Mouse (Mus musculus) stomach, embryonic 14.5 days (tissue): ENCODE data around the gene Rbl2. TPM values are rescaled to one million over a fixed set of nuclear protein-coding genes. Genes with fewer than 3 reads are reported as not detected.

Experiments
- ATAC-seq: fragments of 200-750 bp; cut with Nextera tagmentation; 2 replicates; pipeline ENCODE4 v1.8.0; 2017; ENCODE audit warnings: low read depth, moderate TSS enrichment; ENCODE audit not compliant: insufficient number of reproducible peaks, insufficient read depth, low FRiP score
- H3K27ac ChIP-seq: fragments of 300-500 bp; sonication (generic); 2 replicates; pipeline ENCODE4 v1.5.1; 2014; ENCODE audit warnings: mild to moderate bottlenecking, low read length, moderate library complexity, mixed read lengths
- H3K27me3 ChIP-seq: fragments of 300-500 bp; sonication (generic); 2 replicates; pipeline ENCODE4 v1.6.1; 2014; ENCODE audit warnings: low read length, control low read depth, mixed read lengths; ENCODE audit not compliant: control insufficient read depth, insufficient read depth
- H3K36me3 ChIP-seq: fragments of 300-500 bp; sonication (generic); 2 replicates; pipeline ENCODE4 v1.6.1; 2014; ENCODE audit warnings: mild to moderate bottlenecking, control low read depth, low read length, moderate library complexity, mixed read lengths; ENCODE audit not compliant: control insufficient read depth, insufficient read depth
- H3K4me1 ChIP-seq: fragments of 300-500 bp; sonication (generic); 2 replicates; pipeline ENCODE4 v1.6.1; 2014; ENCODE audit warnings: low read length, control low read depth, mixed read lengths; ENCODE audit not compliant: control insufficient read depth, insufficient read depth
- H3K4me2 ChIP-seq: fragments of 300-500 bp; sonication (generic); replicated peaks from 2 replicates; pipeline ENCODE4 v1.6.1; 2014; ENCODE audit warnings: low read depth, low read length, control low read depth
- H3K4me3 ChIP-seq: fragments of 300-500 bp; sonication (generic); 2 replicates; pipeline ENCODE4 v1.5.1; 2014; ENCODE audit warnings: low read depth, low read length, control low read depth
- H3K9ac ChIP-seq: fragments of 300-500 bp; sonication (generic); replicated peaks from 2 replicates; pipeline ENCODE4 v1.6.1; 2014; ENCODE audit warnings: low read depth, mild to moderate bottlenecking, control low read depth, low read length, moderate library complexity, mixed read lengths
- H3K9me3 ChIP-seq: fragments of 300-500 bp; sonication (generic); 2 replicates; pipeline ENCODE4 v1.6.1; 2016; ENCODE audit warnings: low read depth, low read length, control low read depth; ENCODE audit not compliant: control insufficient read depth
- WGBS: fragments of 180-500 bp; shearing (Covaris S2); extraction: QIAGEN DNeasy Blood & Tissue Kit; methylation state at CpG from one replicate; pipeline ENCODE4 v1.1.7; 2014; 5-methylcytosine and 5-hydroxymethylcytosine counted together
- polyA plus RNA-seq: library from polyadenylated mRNA; unstranded; fragments of >200 nt; fragmentation: Nextera tagmentation; extraction: Ambion mirVana; gene quantifications from 2 replicates; pipeline ENCODE4 v1.2.1, GENCODE M21; 2014

Rbl2 gene
- polyA plus RNA-seq, 1 experiment from 2014 or later, result 21.0 TPM

DNA sequence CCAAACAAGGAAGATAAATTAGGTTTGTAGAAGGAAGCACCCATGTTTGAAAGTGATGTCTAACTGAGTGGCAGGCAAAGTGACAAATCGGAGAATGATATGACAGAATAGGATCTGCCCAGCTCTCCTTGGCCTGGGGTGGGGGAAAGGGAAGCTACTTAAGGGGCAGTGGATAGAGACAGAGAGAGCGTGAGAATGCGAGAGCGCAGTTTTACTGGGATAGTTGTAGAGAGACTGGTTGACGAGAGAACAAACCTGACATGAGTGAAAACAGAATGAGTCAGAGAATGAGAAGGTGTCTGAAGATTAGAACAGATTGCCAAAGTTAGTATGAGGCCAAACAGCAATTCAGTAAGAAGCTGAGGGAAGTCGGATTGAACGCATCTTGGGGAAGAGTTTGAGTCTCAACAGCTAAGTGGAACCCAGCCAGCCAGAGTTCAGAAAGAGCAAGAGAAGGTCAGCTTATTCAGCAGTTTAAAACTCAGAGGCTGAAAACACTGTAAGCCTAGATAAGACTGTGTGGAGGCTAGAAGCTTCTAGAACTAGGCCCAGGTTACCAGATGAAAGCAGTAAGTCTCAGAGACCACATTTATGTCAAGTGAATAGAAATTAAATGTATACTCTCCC, 9.9 kb upstream of the Rbl2 start:
- H3K9ac ChIP-seq, result no peak overlapping the region
- no peaks in the 10 kb centered on the region for H3K27me3 ChIP-seq
- H3K4me3 ChIP-seq, result no peak overlapping the region
- 81% methylated on average over 7 of the region's 7 CpGs for WGBS
- no peak for ATAC-seq
- peaks cover 2% of the 10 kb centered on the region; the same call in 1 of the 2 replicates for H3K36me3 ChIP-seq
- H3K27ac ChIP-seq, result no peak overlapping the region
- no peaks in the 10 kb centered on the region for H3K4me1 ChIP-seq
- no peak overlapping the region for H3K4me2 ChIP-seq
- H3K9me3 ChIP-seq, result no peaks in the 10 kb centered on the region

DNA sequence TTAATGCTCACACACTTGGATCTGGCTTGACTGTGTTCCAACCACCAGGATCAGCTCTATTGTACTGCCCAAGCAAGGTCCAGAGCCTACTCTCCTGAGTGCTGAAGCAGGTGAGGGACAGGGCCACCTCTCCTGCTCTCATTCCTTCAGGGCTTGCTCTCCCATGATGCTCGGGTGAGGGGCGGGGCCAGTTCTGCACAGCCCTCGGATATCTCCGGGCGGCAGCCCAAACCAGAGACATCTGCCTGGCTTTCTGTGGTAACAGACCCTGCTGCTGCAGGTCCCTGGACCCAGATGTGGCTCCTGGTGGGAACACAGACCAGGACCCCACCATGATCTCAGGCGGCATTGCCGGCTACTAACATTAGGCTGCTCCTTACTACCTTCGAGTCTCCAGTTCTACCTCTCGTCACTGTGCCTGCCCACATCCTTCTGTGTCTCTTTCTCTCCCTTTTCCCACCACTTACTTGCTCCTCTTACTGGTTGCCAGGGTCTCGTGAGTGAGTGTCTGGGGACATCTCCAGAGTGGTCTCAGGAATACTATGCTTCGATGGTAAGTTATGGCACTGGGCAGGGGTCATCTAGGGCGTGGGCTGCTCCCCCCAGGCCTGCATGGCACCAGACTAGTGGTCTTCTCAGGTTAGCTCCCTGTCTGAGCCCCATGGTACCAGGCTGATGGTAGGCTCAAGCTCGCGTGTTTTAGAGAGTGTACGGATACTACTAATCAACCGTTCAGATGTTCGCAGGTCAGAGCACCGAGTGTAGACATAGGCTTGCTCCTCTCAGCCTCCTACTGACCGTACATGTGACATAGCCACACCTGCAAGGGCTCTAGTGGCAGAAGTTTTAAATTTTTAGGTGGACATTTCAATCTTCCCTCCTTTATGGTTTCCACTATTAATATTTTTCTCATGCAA, 9.0 kb upstream of the Rbl2 start:
- H3K4me3 ChIP-seq, result no peak overlapping the region
- H3K9me3 ChIP-seq, result no peaks in the 10 kb centered on the region
- H3K27ac ChIP-seq, result no peak overlapping the region
- WGBS, result 72% methylated on average over 19 of the region's 19 CpGs
- no peak overlapping the region for H3K4me2 ChIP-seq
- no peaks in the 10 kb centered on the region for H3K4me1 ChIP-seq
- 0 out of 2 replicates have a peak, but pooled peaks cover under 1% of the 10 kb centered on the region for H3K36me3 ChIP-seq
- H3K27me3 ChIP-seq, result no peaks in the 10 kb centered on the region
- no peak for ATAC-seq
- no peak overlapping the region for H3K9ac ChIP-seq

DNA sequence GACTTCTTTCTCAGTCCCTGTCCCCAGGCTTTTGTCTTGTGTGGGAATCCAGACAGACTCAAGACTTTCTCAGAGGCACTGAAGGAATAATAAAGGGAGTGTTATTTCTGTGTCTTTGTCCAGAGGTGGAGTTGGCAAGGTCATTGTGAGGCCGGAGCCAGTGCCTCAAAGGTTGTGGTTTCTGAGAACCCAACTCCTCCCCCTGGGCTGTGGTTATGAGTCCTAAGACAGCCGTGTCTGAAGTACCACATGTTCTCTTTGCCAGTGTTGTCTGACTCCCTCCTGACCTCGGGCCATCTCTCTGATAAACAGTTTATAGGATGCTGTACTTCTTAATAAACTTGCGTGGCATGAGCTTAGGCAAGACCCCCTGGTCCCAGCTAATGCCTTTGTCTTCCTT, 4.7 kb upstream of the Rbl2 start:
- Histone ChIP-seq H3K4me3 (no peak overlapping the region), H3K27me3 (no peaks in the 10 kb centered on the region), H3K36me3 (no peaks in the 10 kb centered on the region), H3K9ac (no peak overlapping the region), H3K27ac (no peak overlapping the region), H3K9me3 (no peaks in the 10 kb centered on the region), H3K4me2 (no peak overlapping the region), H3K4me1 (peaks cover 4% of the 10 kb centered on the region; the same call in 1 of the 2 replicates)
- 51% methylated on average over 4 of the region's 4 CpGs for WGBS
- no peak for ATAC-seq

- ATAC-seq, result no peak
- WGBS, result 3% methylated on average over 10 of the region's 10 CpGs
- H3K27ac ChIP-seq, result no peak overlapping the region
Measured at GRCm38 (mm10) chr8:91069407-91069806, 450 bp upstream of the Rbl2 start.

DNA sequence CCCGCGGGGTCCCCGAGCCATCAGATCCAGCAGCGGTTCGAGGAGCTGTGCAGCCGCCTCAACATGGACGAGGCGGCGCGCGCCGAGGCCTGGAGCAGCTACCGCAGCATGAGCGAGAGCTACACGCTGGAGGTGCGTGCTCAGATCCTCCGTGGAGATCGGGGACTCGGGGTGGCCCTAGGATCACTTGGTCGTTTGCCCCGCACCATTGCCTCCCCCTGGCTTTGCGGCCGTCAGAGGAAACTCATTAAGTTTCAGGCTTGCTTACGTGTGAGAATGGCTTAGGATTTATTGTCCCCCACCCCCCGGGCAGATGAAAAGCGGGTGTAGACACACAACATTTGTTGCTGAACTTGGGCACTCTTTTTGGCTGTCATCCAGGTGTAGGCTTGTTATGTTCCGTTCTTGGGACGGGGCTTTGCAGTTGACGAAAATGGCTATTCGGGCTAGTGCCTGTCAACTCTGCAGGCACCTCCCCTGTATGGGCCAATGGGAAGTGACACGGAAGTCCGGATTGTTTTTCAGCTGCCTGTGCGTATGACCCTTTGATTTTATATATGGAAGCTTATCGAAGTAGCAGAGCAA, 510 bp downstream of the Rbl2 start:
- under 1% methylated on average over 34 of the region's 34 CpGs for WGBS
- H3K4me2 ChIP-seq, result peak overlapping the region; percentile 49
- no peaks in the 10 kb centered on the region for H3K27me3 ChIP-seq
- H3K4me3 ChIP-seq, result peak overlapping the region; percentile 94
- peak; percentile 84 for ATAC-seq
- H3K27ac ChIP-seq, result peak overlapping the region; percentile 77
- peaks cover 7% of the 10 kb centered on the region for H3K4me1 ChIP-seq
- no peaks in the 10 kb centered on the region for H3K9me3 ChIP-seq
- H3K9ac ChIP-seq, result peak overlapping the region; percentile 71
- H3K36me3 ChIP-seq, result no peaks in the 10 kb centered on the region

More at GRCm38 (mm10) chr8:91069407-91069806, 450 bp upstream of the Rbl2 start:
- H3K9me3 ChIP-seq, result no peaks in the 10 kb centered on the region
- peak overlapping the region; percentile 49 for H3K4me2 ChIP-seq
- H3K27me3 ChIP-seq, result no peaks in the 10 kb centered on the region
- H3K36me3 ChIP-seq, result no peaks in the 10 kb centered on the region
- H3K4me1 ChIP-seq, result peaks cover 7% of the 10 kb centered on the region
- H3K9ac ChIP-seq, result no peak overlapping the region
- H3K4me3 ChIP-seq, result peak overlapping the region; percentile 94

- Histone ChIP-seq H3K9me3 (no peaks in the 10 kb centered on the region), H3K9ac (no peak overlapping the region), H3K4me2 (no peak overlapping the region), H3K27ac (no peak overlapping the region), H3K36me3 (peaks cover 19% of the 10 kb centered on the region), H3K4me3 (no peak overlapping the region), H3K4me1 (no peaks in the 10 kb centered on the region), H3K27me3 (no peaks in the 10 kb centered on the region)
- WGBS, result 91% methylated on average over 12 of the region's 12 CpGs
- ATAC-seq, result no peak
Measured at GRCm38 (mm10) chr8:91077077-91077867, 7.4 kb downstream of the Rbl2 start.

GRCm38 (mm10) chr8:91079678-91080077, 9.8 kb downstream of the Rbl2 start:
- H3K4me1 ChIP-seq, result no peaks in the 10 kb centered on the region
- no peak overlapping the region for H3K4me3 ChIP-seq
- peaks cover 23% of the 10 kb centered on the region for H3K36me3 ChIP-seq
- H3K27me3 ChIP-seq, result no peaks in the 10 kb centered on the region
- H3K9ac ChIP-seq, result no peak overlapping the region
- 91% methylated on average over 2 of the region's 2 CpGs for WGBS
- H3K27ac ChIP-seq, result no peak overlapping the region
- no peak overlapping the region for H3K4me2 ChIP-seq
- no peaks in the 10 kb centered on the region for H3K9me3 ChIP-seq
- no peak for ATAC-seq

- no peaks in the 10 kb centered on the region for H3K9me3 ChIP-seq
- no peak overlapping the region for H3K4me2 ChIP-seq
- H3K4me3 ChIP-seq, result no peak overlapping the region
- no peak overlapping the region for H3K27ac ChIP-seq
- WGBS, result 73% methylated on average over 7 of the region's 7 CpGs
- no peak overlapping the region for H3K9ac ChIP-seq
- no peaks in the 10 kb centered on the region for H3K27me3 ChIP-seq
- ATAC-seq, result no peak
- H3K4me1 ChIP-seq, result no peaks in the 10 kb centered on the region
- H3K36me3 ChIP-seq, result peaks cover 27% of the 10 kb centered on the region
Measured at GRCm38 (mm10) chr8:91081911-91082310, 12.1 kb downstream of the Rbl2 start.
